Mouse (Mus musculus) liver, postnatal 0 days (tissue): ENCODE data around the gene Timm9. TPM values are rescaled to one million over a fixed set of nuclear protein-coding genes. Genes with fewer than 3 reads are reported as not detected.
"Not testable (repeated sequence)": the region's sequence is repeated elsewhere in the genome, so short reads cannot be mapped to it uniquely, and the experiment has no call there.

Source experiments
- ATAC-seq: fragments of 200-750 bp; cut with Nextera tagmentation; 2 replicates; pipeline ENCODE4 v1.8.0; 2017; ENCODE audit warnings: mild to moderate bottlenecking, moderate library complexity
- DNase-seq: peaks from one replicate; pipeline ENCODE4 v3.0.0-alpha.2; 2016
- H3K27ac ChIP-seq: fragments of 300-500 bp; sonication (generic); 2 replicates; pipeline ENCODE4 v1.5.1; 2014; ENCODE audit warnings: antibody characterized with exemption, moderate library complexity, mild to moderate bottlenecking, low read depth
- H3K27me3 ChIP-seq: fragments of 300-500 bp; sonication (generic); 2 replicates; pipeline ENCODE4 v1.6.1; 2014; ENCODE audit warnings: low read length, control low read depth, mixed read lengths; ENCODE audit not compliant: insufficient read depth
- H3K36me3 ChIP-seq: fragments of 300-500 bp; sonication (generic); replicated peaks from 2 replicates; pipeline ENCODE4 v1.6.1; 2014; ENCODE audit warnings: mild to moderate bottlenecking, control low read depth, low read length, moderate library complexity, mixed read lengths; ENCODE audit not compliant: insufficient read depth
- H3K4me1 ChIP-seq: fragments of 300-500 bp; sonication (generic); 2 replicates; pipeline ENCODE4 v1.6.1; 2014; ENCODE audit warnings: antibody characterized with exemption, mild to moderate bottlenecking, control low read depth; ENCODE audit not compliant: insufficient read depth
- H3K4me2 ChIP-seq: fragments of 300-500 bp; sonication (generic); 2 replicates; pipeline ENCODE4 v1.6.1; 2014; ENCODE audit warnings: low read depth, mild to moderate bottlenecking, low read length, moderate library complexity, mixed read lengths
- H3K4me3 ChIP-seq: fragments of 300-500 bp; sonication (generic); 2 replicates; pipeline ENCODE4 v1.5.1; 2014; ENCODE audit warnings: low read depth, low read length
- H3K9ac ChIP-seq: fragments of 300-500 bp; sonication (generic); replicated peaks from 2 replicates; pipeline ENCODE4 v1.6.1; 2014; ENCODE audit warnings: mild to moderate bottlenecking, moderate library complexity
- H3K9me3 ChIP-seq: fragments of 300-500 bp; sonication (generic); 2 replicates; pipeline ENCODE4 v1.6.1; 2016; ENCODE audit warnings: mild to moderate bottlenecking, control low read depth, low read length, mixed read lengths
- CTCF ChIP-seq: sonication (generic); IDR thresholded peaks from 2 replicates; pipeline ENCODE4 v1.5.1; 2016; ENCODE audit warnings: antibody characterized with exemption, low read depth
- EP300 ChIP-seq: IDR thresholded peaks from 2 replicates; pipeline ENCODE4 v1.6.1; 2016; ENCODE audit warnings: antibody characterized with exemption, low read depth, mild to moderate bottlenecking
- WGBS: fragments of 180-500 bp; shearing (Covaris S2); extraction: QIAGEN DNeasy Blood & Tissue Kit; methylation state at CpG from one replicate; pipeline ENCODE4 v1.1.7; 2014; ENCODE audit not compliant: insufficient replicate concordance; 5-methylcytosine and 5-hydroxymethylcytosine counted together
- polyA plus RNA-seq: library from polyadenylated mRNA; unstranded; fragments of >200 nt; fragmentation: Nextera tagmentation; extraction: Ambion mirVana; gene quantifications from 2 replicates; pipeline ENCODE4 v1.2.1, GENCODE M21; 2015

Timm9 gene
- polyA plus RNA-seq, 1 experiment from 2014 or later, result 58.2 TPM

DNA sequence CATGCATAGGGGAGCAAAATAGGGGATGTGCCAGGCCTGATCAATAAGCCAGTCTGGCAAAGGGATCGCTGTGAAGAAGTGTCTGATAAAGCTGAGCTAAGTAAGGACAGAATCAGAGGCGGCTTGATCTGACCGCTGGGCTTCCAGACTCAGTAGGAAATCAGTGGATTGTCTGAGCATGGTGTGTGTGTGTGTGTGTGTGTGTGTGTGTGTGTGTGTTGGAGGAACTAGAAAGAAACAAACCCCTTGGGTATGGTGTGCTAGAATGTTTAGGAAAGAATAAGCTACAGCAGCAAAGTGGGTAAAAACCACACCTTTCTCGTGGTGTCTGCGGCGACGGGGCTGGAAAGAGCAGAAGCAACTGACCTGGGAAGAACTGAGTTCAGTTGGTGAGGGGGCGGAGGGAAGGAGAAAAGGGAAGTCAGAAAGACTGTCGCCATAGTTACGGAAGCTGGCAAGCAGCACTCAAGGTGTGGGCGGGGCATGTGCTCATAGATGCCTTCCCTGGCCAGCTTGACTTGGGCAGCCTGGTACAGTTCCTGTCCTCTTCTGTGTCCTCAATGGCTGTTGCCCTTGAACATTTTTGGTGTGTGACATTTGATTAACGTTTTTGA is 22.7 kb downstream of the Timm9 start:
- no peaks in the 10 kb centered on the region for H3K36me3 ChIP-seq
- TF ChIP-seq CTCF, result no peak
- TF ChIP-seq EP300, result no peak
- H3K4me3 ChIP-seq, result no peak overlapping the region
- WGBS, result 15% methylated on average over 12 of the region's 12 CpGs
- H3K9me3 ChIP-seq, result no peaks in the 10 kb centered on the region
- H3K27me3 ChIP-seq, result no peaks in the 10 kb centered on the region
- H3K4me2 ChIP-seq, result peak overlapping the region; percentile 49
- DNase-seq, result peak; percentile 70
- no peak overlapping the region for H3K9ac ChIP-seq
- H3K4me1 ChIP-seq, result peaks cover 7% of the 10 kb centered on the region; the same call in 1 of the 2 replicates
- no peak overlapping the region for H3K27ac ChIP-seq
- ATAC-seq, result peak; percentile 71

DNA sequence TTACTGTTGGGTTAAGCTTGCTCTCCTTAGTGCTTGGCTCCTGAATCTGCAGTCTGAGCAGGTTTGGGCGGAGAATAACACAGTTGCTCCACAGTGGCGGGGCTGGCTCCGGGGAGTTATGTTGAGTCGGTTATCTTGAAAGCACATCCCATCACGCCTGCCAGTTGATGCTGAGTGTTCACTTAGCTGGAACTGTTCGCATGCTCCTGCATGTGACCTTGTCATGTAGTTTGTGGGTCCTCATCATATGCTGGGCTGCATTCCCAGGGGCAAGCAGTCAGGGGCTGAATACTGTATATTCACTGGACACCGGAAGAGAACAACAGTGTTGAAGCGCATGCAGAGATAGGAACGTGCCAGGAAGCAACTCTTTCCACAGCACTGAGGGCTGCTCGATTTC is 23.4 kb downstream of the Timm9 start:
- no peak overlapping the region for H3K9ac ChIP-seq
- DNase-seq (no peak), ATAC-seq (peak; percentile 41)
- H3K4me3 ChIP-seq, result no peak overlapping the region
- WGBS, result 40% methylated on average over 10 of the region's 10 CpGs
- H3K9me3 ChIP-seq, result no peaks in the 10 kb centered on the region
- no peak overlapping the region for H3K4me2 ChIP-seq
- H3K27ac ChIP-seq, result no peak overlapping the region
- H3K4me1 ChIP-seq, result peaks cover 7% of the 10 kb centered on the region; the same call in 1 of the 2 replicates
- H3K27me3 ChIP-seq, result no peaks in the 10 kb centered on the region
- H3K36me3 ChIP-seq, result no peaks in the 10 kb centered on the region
- no peak for TF ChIP-seq EP300
- TF ChIP-seq CTCF, result no peak

DNA sequence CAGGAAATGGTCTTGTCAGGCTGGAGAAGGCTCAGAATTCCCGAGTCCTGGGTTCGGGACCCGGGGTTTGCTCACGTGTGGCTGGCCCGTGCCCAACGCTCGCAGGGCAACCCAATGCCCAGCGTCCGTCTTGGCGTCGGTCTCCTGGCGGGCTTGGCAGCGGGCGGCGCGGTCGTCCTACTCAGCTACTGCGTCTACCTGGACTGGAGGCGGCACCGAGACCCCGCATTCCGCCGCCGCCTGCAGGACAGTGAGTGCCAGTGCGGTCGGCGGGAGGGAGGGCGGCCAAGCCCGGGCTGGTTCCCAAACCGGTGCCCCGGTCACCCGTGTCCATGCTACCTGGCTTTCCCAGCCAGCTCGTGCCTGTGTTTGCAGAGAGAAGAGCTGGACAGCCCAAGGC is 25.2 kb downstream of the Timm9 start, which contains the start of gene Tomm20l:
Gene Tomm20l, plus strand, starts transcription at position 98 of the 400 bp plus-strand sequence.
- DNase-seq, result peak; percentile 45
- WGBS, result 18% methylated on average over 33 of the region's 33 CpGs

DNA sequence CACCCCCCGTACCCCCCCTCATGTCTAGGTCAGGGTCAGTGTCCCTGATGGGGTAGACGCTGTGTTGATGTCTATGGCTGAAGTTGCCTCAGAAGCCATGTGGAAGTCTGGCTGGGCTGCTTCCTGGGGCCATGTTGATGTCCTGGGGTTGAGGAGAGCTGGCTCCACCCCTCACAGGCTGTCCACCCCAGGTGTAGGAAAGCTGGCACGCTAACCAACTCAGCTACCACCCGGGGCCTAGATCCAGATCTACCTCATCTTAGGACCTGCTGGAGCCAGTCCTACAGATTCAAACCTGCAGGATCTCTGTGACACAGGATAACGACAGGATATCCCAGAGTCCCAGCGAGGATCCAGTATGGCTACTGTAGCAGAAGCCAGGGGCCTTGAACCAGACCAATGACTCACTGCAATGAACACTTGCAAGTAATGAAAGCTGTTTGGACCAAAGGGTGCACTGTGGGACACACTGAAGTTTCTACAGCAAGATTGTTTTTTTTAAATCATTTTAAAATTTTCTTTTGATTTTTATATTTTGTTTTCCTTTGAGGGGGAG is 29.2 kb downstream of the Timm9 start:
- ATAC-seq (no peak), DNase-seq (no peak)
- Histone ChIP-seq H3K9ac (no peak overlapping the region), H3K9me3 (no peaks in the 10 kb centered on the region), H3K27me3 (no peaks in the 10 kb centered on the region), H3K4me1 (peaks cover 7% of the 10 kb centered on the region; the same call in 1 of the 2 replicates), H3K27ac (no peak overlapping the region), H3K4me2 (no peak overlapping the region), H3K36me3 (no peaks in the 10 kb centered on the region), H3K4me3 (no peak overlapping the region)
- 89% methylated on average over 6 of the region's 6 CpGs for WGBS
- no peak for TF ChIP-seq EP300
- TF ChIP-seq CTCF, result no peak

More for the DNA sequence above, 25.2 kb downstream of the Timm9 start, which contains the start of gene Tomm20l:
- Histone ChIP-seq H3K27me3 (no peaks in the 10 kb centered on the region), H3K4me1 (peaks cover 7% of the 10 kb centered on the region; the same call in 1 of the 2 replicates), H3K36me3 (no peaks in the 10 kb centered on the region), H3K4me3 (0 out of 2 replicates have a peak within 1 kb of the TSS, but pooled peaks have one; percentile 20), H3K9me3 (no peaks in the 10 kb centered on the region), H3K9ac (peak within 1 kb of the TSS; percentile 38; the same call in 1 of the 2 replicates), H3K4me2 (peak within 1 kb of the TSS; percentile 65), H3K27ac (no peak within 1 kb of the TSS)
- peak; percentile 54 for ATAC-seq
- TF ChIP-seq CTCF, result peak; percentile 45
- no peak for TF ChIP-seq EP300

DNA sequence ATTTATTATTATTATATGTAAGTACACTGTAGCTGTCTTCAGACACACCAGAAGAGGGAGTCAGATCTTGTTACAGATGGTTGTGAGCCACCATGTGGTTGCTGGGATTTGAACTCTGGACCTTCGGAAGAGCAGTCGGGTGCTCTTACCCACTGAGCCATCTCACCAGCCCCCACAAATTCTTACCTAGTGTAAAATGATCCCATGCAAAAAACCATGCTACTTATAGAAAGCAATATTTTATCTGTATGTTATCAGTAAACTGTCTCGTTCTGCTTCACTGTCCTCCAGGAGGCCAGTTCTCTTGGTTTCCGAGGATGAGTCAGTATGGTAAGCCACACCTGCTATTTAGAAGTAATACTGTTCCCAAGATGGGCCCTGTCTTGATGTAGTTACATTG is 32.2 kb downstream of the Timm9 start:
- not testable (repeated sequence) for H3K27ac ChIP-seq, H3K4me2 ChIP-seq, H3K27me3 ChIP-seq, H3K9me3 ChIP-seq, ATAC-seq, DNase-seq, H3K9ac ChIP-seq, H3K36me3 ChIP-seq, H3K4me3 ChIP-seq, H3K4me1 ChIP-seq
- 81% methylated on average over 4 of the region's 4 CpGs for WGBS

DNA sequence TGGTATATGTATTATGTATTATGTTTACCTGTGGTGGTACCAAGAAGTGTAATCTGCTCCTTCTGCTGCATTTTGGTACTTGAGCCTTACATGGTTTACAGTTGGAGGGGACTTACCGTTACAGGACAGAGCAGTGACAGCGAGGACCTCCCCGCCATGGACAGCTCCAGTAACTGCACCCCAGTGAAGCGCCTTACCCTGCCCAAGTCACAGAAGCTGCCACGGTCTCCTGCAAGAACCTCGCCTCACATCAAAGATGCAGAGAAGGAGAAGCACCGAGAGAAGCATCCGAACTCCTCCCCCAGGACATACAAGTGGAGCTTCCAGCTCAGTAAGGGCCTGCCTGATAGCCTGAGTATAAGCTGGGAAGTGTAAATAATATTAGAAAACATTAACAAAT is 50.2 kb downstream of the Timm9 start:
- Histone ChIP-seq H3K9ac (no peak overlapping the region), H3K4me2 (no peak overlapping the region), H3K4me1 (no peaks in the 10 kb centered on the region), H3K4me3 (no peak overlapping the region), H3K9me3 (no peaks in the 10 kb centered on the region), H3K36me3 (peaks cover 19% of the 10 kb centered on the region), H3K27ac (no peak overlapping the region), H3K27me3 (no peaks in the 10 kb centered on the region)
- DNase-seq (no peak), ATAC-seq (no peak)
- no peak for TF ChIP-seq CTCF
- no peak for TF ChIP-seq EP300
- WGBS, result 91% methylated on average over 8 of the region's 8 CpGs

Other genes with a start within 250 kb of the Timm9 start
- 108 and 109 TPM in 2 replicates for gene Actr10, start 198.8 kb downstream of the Timm9 start, polyA plus RNA-seq
- 288 and 297 TPM in 2 replicates for gene Psma3, start 162.1 kb downstream of the Timm9 start, polyA plus RNA-seq
- gene Arid4a, start 120.7 kb downstream of the Timm9 start, polyA plus RNA-seq, result 19.3 and 20.6 TPM in 2 replicates
- not detected in 2 replicates for gene Tomm20l, start 25.3 kb downstream of the Timm9 start, polyA plus RNA-seq
- gene 2700049A03Rik, start 164 bp upstream of the Timm9 start, polyA plus RNA-seq, result 2.2 and 2.4 TPM in 2 replicates
- gene Dact1, start 173.2 kb upstream of the Timm9 start, polyA plus RNA-seq, result 0.36 and 0.51 TPM in 2 replicates